Mouse (Mus musculus) limb, embryonic 13.5 days (tissue): ENCODE results near the gene Adam33. TPM values are rescaled to one million over a fixed set of nuclear protein-coding genes. Genes with fewer than 3 reads are reported as not detected.

Experiments
- ATAC-seq: fragments of 200-750 bp; cut with Nextera tagmentation; 2 replicates; pipeline ENCODE4 v1.8.0; 2017; ENCODE audit warnings: low read depth, moderate number of reproducible peaks, moderate TSS enrichment; ENCODE audit not compliant: low FRiP score
- H3K27ac ChIP-seq: fragments of 300-500 bp; sonication (generic); 2 replicates; pipeline ENCODE4 v1.5.1; 2015; ENCODE audit warnings: inconsistent platforms, mild to moderate bottlenecking, moderate library complexity
- H3K27me3 ChIP-seq: fragments of 300-500 bp; sonication (generic); 2 replicates; pipeline ENCODE4 v1.6.1; 2015; ENCODE audit warnings: mild to moderate bottlenecking, inconsistent platforms
- H3K36me3 ChIP-seq: fragments of 300-500 bp; sonication (generic); 2 replicates; pipeline ENCODE4 v1.6.1; 2015; ENCODE audit warnings: inconsistent platforms, mild to moderate bottlenecking, moderate library complexity
- H3K4me1 ChIP-seq: fragments of 300-500 bp; sonication (generic); 2 replicates; pipeline ENCODE4 v1.6.1; 2015; ENCODE audit warnings: inconsistent platforms
- H3K4me2 ChIP-seq: fragments of 300-500 bp; sonication (generic); replicated peaks from 2 replicates; pipeline ENCODE4 v1.6.1; 2015; ENCODE audit warnings: inconsistent platforms, mild to moderate bottlenecking, moderate library complexity
- H3K4me3 ChIP-seq: fragments of 300-500 bp; sonication (generic); 2 replicates; pipeline ENCODE4 v1.5.1; 2015; ENCODE audit warnings: moderate library complexity, mild to moderate bottlenecking, inconsistent platforms
- H3K9ac ChIP-seq: fragments of 300-500 bp; sonication (generic); 2 replicates; pipeline ENCODE4 v1.6.1; 2015; ENCODE audit warnings: mild to moderate bottlenecking, inconsistent platforms
- H3K9me3 ChIP-seq: fragments of 300-500 bp; sonication (generic); 2 replicates; pipeline ENCODE4 v1.6.1; 2016; ENCODE audit warnings: inconsistent platforms
- WGBS: fragments of 180-500 bp; shearing (Covaris S2); methylation state at CpG from one replicate; pipeline ENCODE4 v1.1.7; 2015; 5-methylcytosine and 5-hydroxymethylcytosine counted together
- polyA plus RNA-seq: library from polyadenylated mRNA; unstranded; fragments of >200 nt; fragmentation: Nextera tagmentation; extraction: Ambion mirVana; gene quantifications from 2 replicates; pipeline ENCODE4 v1.2.1, GENCODE M21; 2015

Adam33 gene
- polyA plus RNA-seq, 1 experiment from 2014 or later = 26.5 TPM

DNA sequence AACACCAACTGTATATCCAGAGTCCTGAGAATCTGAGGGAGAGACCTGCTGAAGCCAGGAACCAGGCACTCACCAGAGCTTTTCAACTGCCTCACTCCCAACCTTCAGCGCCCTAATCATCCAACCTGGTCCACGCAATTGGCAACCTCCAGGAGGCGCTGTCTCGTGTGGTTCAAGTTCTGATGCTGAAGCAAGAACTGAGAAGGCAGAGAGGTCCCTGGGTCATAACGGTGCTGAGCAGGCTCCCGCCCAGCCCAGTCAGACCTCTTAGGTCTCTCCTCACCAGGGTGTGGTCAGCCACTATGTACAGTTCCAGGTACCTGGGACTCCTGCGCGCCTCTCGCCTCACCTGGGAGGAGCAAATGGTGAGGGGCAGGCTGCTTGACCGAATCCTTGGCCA, 8.0 kb downstream of the Adam33 start:
- H3K4me2 ChIP-seq = peak overlapping the region; percentile 39
- H3K9me3 ChIP-seq = no peaks in the 10 kb centered on the region
- no peak for ATAC-seq
- H3K9ac ChIP-seq = 0 out of 2 replicates have a peak overlapping the region, but pooled peaks have one; percentile 19
- H3K4me1 ChIP-seq = peaks cover 55% of the 10 kb centered on the region
- WGBS = 4% methylated on average over 10 of the region's 10 CpGs
- peaks cover 66% of the 10 kb centered on the region for H3K27me3 ChIP-seq
- H3K27ac ChIP-seq = no peak overlapping the region
- 0 out of 2 replicates have a peak overlapping the region, but pooled peaks have one; percentile 0 for H3K4me3 ChIP-seq
- no peaks in the 10 kb centered on the region for H3K36me3 ChIP-seq

DNA sequence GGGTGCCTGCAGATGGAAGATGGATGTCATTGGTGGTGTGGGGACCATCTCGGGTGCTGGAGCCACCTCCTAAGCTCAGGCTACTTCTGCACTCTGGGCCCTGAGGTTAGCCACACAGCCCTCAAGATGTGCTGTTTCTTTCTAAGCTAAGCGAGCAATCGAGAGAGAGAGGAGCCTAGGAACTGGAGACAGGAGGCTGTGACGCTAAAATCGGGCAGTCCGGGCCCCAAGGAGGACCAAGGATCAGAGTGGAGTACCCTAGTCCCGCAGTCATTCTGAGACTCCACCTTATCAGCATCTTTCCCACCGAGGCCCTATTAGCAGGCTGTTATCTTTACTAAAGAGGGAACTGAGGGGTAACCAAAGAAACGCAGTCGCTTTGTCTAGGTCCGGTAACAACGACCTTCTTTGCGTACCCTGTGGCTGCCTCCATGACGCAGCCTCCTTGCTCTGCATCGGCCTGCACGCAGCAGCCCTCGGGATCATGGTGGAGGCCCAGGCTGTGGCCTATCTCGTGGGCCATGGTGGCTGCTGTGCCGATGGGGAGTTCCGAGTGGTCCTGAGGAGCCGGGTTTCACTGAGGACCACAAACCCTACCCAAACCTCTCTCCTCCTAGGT, 8.9 kb downstream of the Adam33 start:
- Histone ChIP-seq H3K4me3 (peak overlapping the region; percentile 41), H3K4me1 (peaks cover 47% of the 10 kb centered on the region), H3K4me2 (peak overlapping the region; percentile 60), H3K27ac (no peak overlapping the region), H3K9me3 (no peaks in the 10 kb centered on the region), H3K27me3 (peaks cover 70% of the 10 kb centered on the region), H3K36me3 (no peaks in the 10 kb centered on the region), H3K9ac (peak overlapping the region; percentile 25)
- 4% methylated on average over 21 of the region's 21 CpGs for WGBS
- no peak for ATAC-seq

GRCm38 (mm10) chr2:131053851-131054645, 9.6 kb downstream of the Adam33 start:
- 1% methylated on average over 45 of the region's 45 CpGs for WGBS
- Histone ChIP-seq H3K36me3 (no peaks in the 10 kb centered on the region), H3K27me3 (peaks cover 70% of the 10 kb centered on the region), H3K4me3 (peak overlapping the region; percentile 41), H3K4me1 (peaks cover 40% of the 10 kb centered on the region), H3K9ac (peak overlapping the region; percentile 25), H3K27ac (no peak overlapping the region), H3K4me2 (peak overlapping the region; percentile 60), H3K9me3 (no peaks in the 10 kb centered on the region)
- no peak for ATAC-seq

GRCm38 (mm10) chr2:131052862-131053418, 10.7 kb downstream of the Adam33 start:
- Histone ChIP-seq H3K4me3 (no peak overlapping the region), H3K4me1 (peaks cover 35% of the 10 kb centered on the region), H3K9ac (no peak overlapping the region), H3K4me2 (no peak overlapping the region), H3K9me3 (no peaks in the 10 kb centered on the region), H3K36me3 (no peaks in the 10 kb centered on the region), H3K27me3 (peaks cover 69% of the 10 kb centered on the region), H3K27ac (no peak overlapping the region)
- no peak for ATAC-seq
- WGBS = 69% methylated on average over 6 of the region's 6 CpGs

DNA sequence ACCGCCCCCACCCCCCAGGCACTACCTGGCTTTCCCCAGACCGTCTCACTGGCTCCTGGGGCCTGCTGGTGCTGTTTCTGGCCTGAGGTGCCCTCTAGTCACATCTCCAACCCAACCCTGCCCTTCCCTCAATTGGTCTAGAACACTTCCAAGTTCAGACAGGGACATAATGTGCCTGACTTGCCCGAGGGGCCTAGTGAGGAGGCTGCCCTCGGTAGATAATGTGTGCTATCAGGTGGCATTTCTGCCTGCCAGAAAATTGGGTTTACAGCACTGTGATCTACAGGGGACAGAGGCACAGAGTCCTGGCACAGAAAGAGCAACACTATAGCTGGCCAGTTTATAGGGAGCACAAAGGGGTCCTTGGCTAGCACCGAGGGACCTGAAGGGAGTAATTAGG, 11.6 kb downstream of the Adam33 start:
- H3K4me1 ChIP-seq = peaks cover 39% of the 10 kb centered on the region
- H3K36me3 ChIP-seq = no peaks in the 10 kb centered on the region
- H3K9ac ChIP-seq = no peak overlapping the region
- H3K4me2 ChIP-seq = no peak overlapping the region
- H3K9me3 ChIP-seq = no peaks in the 10 kb centered on the region
- ATAC-seq = no peak
- H3K4me3 ChIP-seq = no peak overlapping the region
- whole genome bisulfite sequencing = 71% methylated on average over 5 of the region's 5 CpGs
- no peak overlapping the region for H3K27ac ChIP-seq
- H3K27me3 ChIP-seq = peaks cover 64% of the 10 kb centered on the region

- Histone ChIP-seq H3K9ac (no peak overlapping the region), H3K27ac (no peak overlapping the region), H3K36me3 (no peaks in the 10 kb centered on the region), H3K27me3 (peaks cover 28% of the 10 kb centered on the region), H3K4me2 (no peak overlapping the region), H3K4me3 (no peak overlapping the region), H3K4me1 (peaks cover 23% of the 10 kb centered on the region), H3K9me3 (no peaks in the 10 kb centered on the region)
- 78% methylated on average over 2 of the region's 2 CpGs for WGBS
- ATAC-seq = no peak
These were observed 17.6 kb downstream of the Adam33 start for GRCm38 (mm10) chr2:131046025-131046424.

GRCm38 (mm10) chr2:131044989-131045720, 18.5 kb downstream of the Adam33 start:
- peaks cover 35% of the 10 kb centered on the region for H3K27me3 ChIP-seq
- no peak for ATAC-seq
- H3K27ac ChIP-seq = no peak overlapping the region
- no peak overlapping the region for H3K4me3 ChIP-seq
- peaks cover 31% of the 10 kb centered on the region for H3K4me1 ChIP-seq
- 58% methylated on average over 9 of the region's 9 CpGs for WGBS
- H3K36me3 ChIP-seq = no peaks in the 10 kb centered on the region
- H3K9ac ChIP-seq = no peak overlapping the region
- H3K9me3 ChIP-seq = no peaks in the 10 kb centered on the region
- H3K4me2 ChIP-seq = no peak overlapping the region

DNA sequence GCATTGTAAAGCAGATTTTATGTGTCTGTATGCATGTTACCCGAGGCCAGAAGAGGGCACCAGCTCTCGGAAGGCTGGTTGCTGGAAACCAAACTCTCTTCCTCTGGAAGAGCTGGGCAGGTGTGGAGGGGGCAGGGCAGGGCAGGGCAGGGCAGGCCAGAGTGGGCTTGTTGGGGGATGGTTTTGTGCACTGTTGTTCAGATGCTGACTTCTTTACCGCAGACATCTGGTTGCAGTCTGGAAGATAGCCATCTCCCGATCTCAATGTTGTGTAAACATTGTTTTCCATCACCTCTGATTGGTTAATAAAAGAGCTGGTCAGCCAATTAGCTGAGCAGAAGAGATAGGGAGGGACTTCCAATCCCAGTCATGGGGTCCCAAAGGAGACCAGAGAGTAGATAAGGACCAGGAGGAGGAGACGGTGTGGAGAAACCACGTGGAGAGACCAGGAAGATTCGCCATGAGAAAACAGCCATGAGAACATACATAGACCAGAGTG, 19.2 kb downstream of the Adam33 start:
- Histone ChIP-seq H3K27ac (no peak overlapping the region), H3K9ac (no peak overlapping the region), H3K4me1 (peaks cover 36% of the 10 kb centered on the region), H3K4me3 (no peak overlapping the region), H3K36me3 (no peaks in the 10 kb centered on the region), H3K27me3 (peaks cover 41% of the 10 kb centered on the region), H3K9me3 (no peaks in the 10 kb centered on the region), H3K4me2 (0 out of 2 replicates have a peak overlapping the region, but pooled peaks have one; percentile 30)
- 6% methylated on average over 7 of the region's 7 CpGs for WGBS
- ATAC-seq = no peak

DNA sequence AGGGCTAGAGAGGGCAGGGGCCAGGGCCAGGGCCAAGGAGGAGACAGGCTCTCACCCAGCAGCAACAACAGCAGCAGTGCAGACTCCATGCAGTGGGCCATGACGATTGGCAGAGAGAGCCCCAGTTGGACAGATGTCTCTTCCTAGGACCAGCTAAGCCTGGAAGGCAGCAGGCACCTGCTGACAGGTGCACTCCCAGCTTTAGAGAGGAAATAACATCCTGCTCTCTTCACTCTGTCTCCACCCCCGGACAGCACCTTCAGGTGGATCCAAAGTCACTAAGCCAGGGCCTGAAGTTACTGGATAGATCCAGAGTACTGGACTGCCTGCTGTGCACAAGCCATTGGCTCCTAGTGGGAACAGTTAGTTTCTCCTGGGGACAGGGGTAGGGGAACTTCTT, 20.6 kb downstream of the Adam33 start, which contains the start of gene Gfra4:
Gene Gfra4 (minus strand): TSS at position 101 of the 400 bp plus-strand sequence.
- H3K4me1 ChIP-seq = peaks cover 38% of the 10 kb centered on the region
- H3K27me3 ChIP-seq = peaks cover 45% of the 10 kb centered on the region
- H3K9ac ChIP-seq = peak within 1 kb of the TSS; percentile 83; the same call in 1 of the 2 replicates
- H3K4me3 ChIP-seq = peak within 1 kb of the TSS; percentile 66
- no peak for ATAC-seq
- 56% methylated on average over 2 of the region's 2 CpGs for WGBS
- H3K4me2 ChIP-seq = peak within 1 kb of the TSS; percentile 96
- H3K27ac ChIP-seq = no peak within 1 kb of the TSS
- H3K36me3 ChIP-seq = no peaks in the 10 kb centered on the region
- no peaks in the 10 kb centered on the region for H3K9me3 ChIP-seq

GRCm38 (mm10) chr2:131040854-131041825, 22.5 kb downstream of the Adam33 start:
- 3% methylated on average over 104 of the region's 115 CpGs for WGBS
- no peaks in the 10 kb centered on the region for H3K36me3 ChIP-seq
- no peaks in the 10 kb centered on the region for H3K9me3 ChIP-seq
- peak overlapping the region; percentile 66 for H3K4me3 ChIP-seq
- peak overlapping the region; percentile 96 for H3K4me2 ChIP-seq
- ATAC-seq = peak; percentile 68
- H3K9ac ChIP-seq = peak overlapping the region; percentile 83
- H3K27me3 ChIP-seq = peaks cover 45% of the 10 kb centered on the region
- H3K27ac ChIP-seq = no peak overlapping the region
- peaks cover 44% of the 10 kb centered on the region for H3K4me1 ChIP-seq

- WGBS = 74% methylated on average over 5 of the region's 5 CpGs
- ATAC-seq = no peak
- no peak overlapping the region for H3K4me2 ChIP-seq
- H3K9ac ChIP-seq = no peak overlapping the region
- peaks cover 31% of the 10 kb centered on the region for H3K4me1 ChIP-seq
- no peak overlapping the region for H3K4me3 ChIP-seq
- peaks cover 3% of the 10 kb centered on the region; the same call in 1 of the 2 replicates for H3K9me3 ChIP-seq
- H3K27ac ChIP-seq = no peak overlapping the region
- H3K36me3 ChIP-seq = no peaks in the 10 kb centered on the region
- H3K27me3 ChIP-seq = peaks cover 45% of the 10 kb centered on the region
These were observed 24.9 kb downstream of the Adam33 start for GRCm38 (mm10) chr2:131038675-131039074.
